Mouse (Mus musculus): ENCODE results near the gene Traf3ip3. TPM values are rescaled to one million over a fixed set of nuclear protein-coding genes. Genes with fewer than 3 reads are reported as not detected.

The Traf3ip3 gene
- 14.2 and 22.6 TPM in 2 replicates for polyA plus RNA-seq (2012; ENCODE audit: low replicate concordance)

GRCm38 (mm10) chr1:193201383-193201778 is at the start of gene Traf3ip3:
Gene Traf3ip3, minus strand, starts transcription at chr1:193201703.

GRCm38 (mm10) chr1:193207503-193207902 is 6.0 kb upstream of the Traf3ip3 start, which contains the start of gene Lamb3:
Gene Lamb3, plus strand, starts transcription at chr1:193207699.

GRCm38 (mm10) chr1:193167746-193168145 is 33.8 kb downstream of the Traf3ip3 start, which contains the start of gene A130010J15Rik:
Gene A130010J15Rik, plus strand, starts transcription at chr1:193168046.

GRCm38 (mm10) chr1:193152872-193153271 is 48.6 kb downstream of the Traf3ip3 start, which contains the start of gene Irf6:
Gene Irf6, plus strand, starts transcription at chr1:193153111.

GRCm38 (mm10) chr1:193129786-193130455 is 71.6 kb downstream of the Traf3ip3 start, which contains the start of gene Diexf:
Gene Diexf, minus strand, starts transcription at chr1:193130272.

Other genes starting within 250 kb of the Traf3ip3 start
- gene Syt14, start 165.9 kb downstream of the Traf3ip3 start, polyA plus RNA-seq (2012; ENCODE audit: low replicate concordance): not detected in 2 replicates
- gene Diexf, start 71.4 kb downstream of the Traf3ip3 start, polyA plus RNA-seq (2012; ENCODE audit: low replicate concordance): 3.2 and 4.9 TPM in 2 replicates
- gene Irf6, start 48.6 kb downstream of the Traf3ip3 start, polyA plus RNA-seq (2012; ENCODE audit: low replicate concordance): not detected in 2 replicates
- 0.34 and 1.2 TPM in 2 replicates for gene A130010J15Rik, start 33.7 kb downstream of the Traf3ip3 start, polyA plus RNA-seq (2012; ENCODE audit: low replicate concordance)
- 0.10 TPM in 1 of 2 replicates, not detected in the other for gene Lamb3, start 6.0 kb upstream of the Traf3ip3 start, polyA plus RNA-seq (2012; ENCODE audit: low replicate concordance)
- gene Hsd11b1, start 62.4 kb upstream of the Traf3ip3 start, polyA plus RNA-seq (2012; ENCODE audit: low replicate concordance): 0.54 TPM in 1 of 2 replicates, not detected in the other
- 2.6 and 4.0 TPM in 2 replicates for gene G0s2, start 71.5 kb upstream of the Traf3ip3 start, polyA plus RNA-seq (2012; ENCODE audit: low replicate concordance)
- gene Camk1g, start 168.6 kb upstream of the Traf3ip3 start, polyA plus RNA-seq (2012; ENCODE audit: low replicate concordance): not detected in 2 replicates